Mouse (Mus musculus): ENCODE results near the gene Ahcyl1. TPM values are rescaled to one million over a fixed set of nuclear protein-coding genes. Genes with fewer than 3 reads are reported as not detected.

The Ahcyl1 gene
- polyA plus RNA-seq, 2 experiments: 28.6 to 30.1 TPM

DNA sequence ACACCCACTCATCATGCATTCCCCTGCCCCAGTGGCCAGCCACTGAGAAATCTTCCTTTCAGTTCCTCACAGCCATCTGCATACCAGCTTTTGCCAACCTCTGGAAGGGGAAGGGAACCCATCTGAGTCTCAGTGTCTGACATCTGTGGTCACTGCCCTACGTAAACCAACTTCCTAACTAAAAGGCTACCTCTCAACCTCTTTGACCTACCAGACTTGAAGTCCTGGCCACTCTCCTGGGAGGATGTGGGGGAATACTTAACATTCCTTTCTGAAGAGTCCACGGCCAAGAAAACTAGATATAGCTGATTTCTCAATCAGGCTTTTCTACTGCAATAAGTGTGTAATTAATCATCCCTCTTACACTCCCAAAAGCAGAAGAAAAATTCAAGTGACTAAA, 9.8 kb upstream of the Ahcyl1 start:
- no peak for ATAC-seq (ENCODE audit: insufficient read depth)
- TF ChIP-seq CTCF (IDR thresholded peaks at IDR 0.05; ENCODE audit: low read depth) (no peak), EP300 (IDR thresholded peaks at IDR 0.05; ENCODE audit: low read depth) (no peak)
- no peak for DNase-seq (ENCODE audit: low read depth in 3 of 3, low spot score in 3 of 3)
- H3K9ac ChIP-seq (replicated peaks): no peak overlapping the region
- no peaks in the 10 kb centered on the region for H3K36me3 ChIP-seq (replicated peaks; ENCODE audit: control insufficient read depth, insufficient read depth, low read depth)
- no peaks in the 10 kb centered on the region for H3K27me3 ChIP-seq (ENCODE audit: control insufficient read depth, insufficient read depth, low read length)
- no peak overlapping the region for H3K4me3 ChIP-seq (ENCODE audit: insufficient read depth in 1 of 2, low read depth in 2 of 2, low read length in 2 of 2)
- 20% methylated on average over 2 of the region's 2 CpGs for WGBS (ENCODE audit: insufficient replicate concordance)
- no peaks in the 10 kb centered on the region; a peak in 1 of 4 replicates for H3K4me1 ChIP-seq (replicated peaks; ENCODE audit: control insufficient read depth in 2 of 2, insufficient read depth in 2 of 2, low read length in 1 of 2)
- no peak overlapping the region for H3K27ac ChIP-seq
- H3K9me3 ChIP-seq (ENCODE audit: control insufficient read depth, low read length): no peaks in the 10 kb centered on the region
- no peak overlapping the region for H3K4me2 ChIP-seq (ENCODE audit: low read depth)

DNA sequence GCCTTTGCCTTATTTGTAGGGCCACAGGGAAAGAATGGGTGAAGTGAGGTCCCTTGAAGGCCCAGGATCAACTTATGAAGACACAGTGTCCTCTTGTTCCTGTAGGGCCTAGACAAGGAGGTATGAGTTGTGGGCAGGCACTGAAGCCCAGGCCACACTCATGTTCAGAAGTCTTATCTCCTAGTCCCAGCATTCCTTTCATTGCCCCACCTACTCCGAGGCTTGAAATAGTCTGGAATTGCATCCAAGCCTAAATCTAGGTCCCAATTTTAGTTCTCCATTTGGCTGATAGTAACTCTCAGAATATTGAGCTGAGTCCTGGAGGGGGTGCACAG, 8.0 kb upstream of the Ahcyl1 start:
- H3K4me1 ChIP-seq (replicated peaks; ENCODE audit: control insufficient read depth in 2 of 2, insufficient read depth in 2 of 2, low read length in 1 of 2): no peaks in the 10 kb centered on the region; a peak in 1 of 4 replicates
- H3K36me3 ChIP-seq (replicated peaks; ENCODE audit: control insufficient read depth, insufficient read depth, low read depth): no peaks in the 10 kb centered on the region
- no peaks in the 10 kb centered on the region for H3K27me3 ChIP-seq (ENCODE audit: control insufficient read depth, insufficient read depth, low read length)
- ATAC-seq (ENCODE audit: insufficient read depth) (no peak), DNase-seq (ENCODE audit: low read depth in 3 of 3, low spot score in 3 of 3) (no peak)
- H3K4me3 ChIP-seq (ENCODE audit: insufficient read depth in 1 of 2, low read depth in 2 of 2, low read length in 2 of 2): no peak overlapping the region
- TF ChIP-seq EP300 (IDR thresholded peaks at IDR 0.05; ENCODE audit: low read depth): no peak
- no peak for TF ChIP-seq CTCF (IDR thresholded peaks at IDR 0.05; ENCODE audit: low read depth)
- H3K9me3 ChIP-seq (ENCODE audit: control insufficient read depth, low read length): no peaks in the 10 kb centered on the region
- H3K4me2 ChIP-seq (ENCODE audit: low read depth): no peak overlapping the region
- 49% methylated on average over 1 of the region's 1 CpGs for WGBS (ENCODE audit: insufficient replicate concordance)
- H3K9ac ChIP-seq (replicated peaks): no peak overlapping the region
- no peak overlapping the region for H3K27ac ChIP-seq

DNA sequence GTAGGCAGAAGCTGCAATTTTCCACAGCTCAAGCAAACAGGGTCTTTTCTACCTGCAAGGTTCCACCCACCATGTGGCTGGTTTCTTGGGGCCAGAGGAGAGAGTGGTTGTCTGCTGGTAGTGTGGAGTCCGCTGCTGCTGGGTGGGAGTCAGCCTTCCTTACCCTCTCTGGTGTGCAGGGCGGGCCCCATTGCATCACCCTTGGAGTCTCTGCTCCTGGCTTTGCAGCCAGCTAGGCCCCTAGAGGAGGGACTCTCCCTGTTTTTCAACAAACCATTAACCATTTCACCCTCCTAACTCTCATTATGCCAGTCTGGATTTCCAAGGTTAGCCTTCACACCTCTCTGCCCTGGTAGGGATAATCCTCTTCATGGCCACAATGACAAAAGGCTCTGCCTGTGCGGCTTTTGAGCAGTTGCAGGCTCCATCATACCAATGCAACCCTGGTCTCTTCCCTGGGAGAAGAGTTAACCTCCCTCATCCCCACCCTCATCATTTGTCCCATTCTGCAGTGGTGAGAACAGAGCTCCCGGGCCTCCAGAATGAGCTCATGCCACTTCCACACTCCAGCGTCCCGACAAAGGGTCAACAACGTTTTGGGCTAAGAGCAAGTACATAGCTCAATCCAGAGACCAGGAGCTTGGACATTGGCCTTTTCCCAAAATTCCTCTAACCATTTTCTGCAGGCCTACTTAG, 7.5 kb upstream of the Ahcyl1 start:
- ATAC-seq (ENCODE audit: insufficient read depth) (no peak), DNase-seq (ENCODE audit: low read depth in 3 of 3, low spot score in 3 of 3) (no peak)
- H3K4me2 ChIP-seq (ENCODE audit: low read depth): no peak overlapping the region
- no peaks in the 10 kb centered on the region for H3K9me3 ChIP-seq (ENCODE audit: control insufficient read depth, low read length)
- no peak overlapping the region for H3K4me3 ChIP-seq (ENCODE audit: insufficient read depth in 1 of 2, low read depth in 2 of 2, low read length in 2 of 2)
- H3K9ac ChIP-seq (replicated peaks): no peak overlapping the region
- no peak for TF ChIP-seq CTCF (IDR thresholded peaks at IDR 0.05; ENCODE audit: low read depth)
- H3K4me1 ChIP-seq (replicated peaks; ENCODE audit: control insufficient read depth in 2 of 2, insufficient read depth in 2 of 2, low read length in 1 of 2): peaks cover 0 to 3% of the 10 kb centered on the region in 2 experiments; a peak in 1 of 4 replicates
- 61% methylated on average over 7 of the region's 7 CpGs for WGBS (ENCODE audit: insufficient replicate concordance)
- H3K36me3 ChIP-seq (replicated peaks; ENCODE audit: control insufficient read depth, insufficient read depth, low read depth): no peaks in the 10 kb centered on the region
- H3K27ac ChIP-seq: no peak overlapping the region
- H3K27me3 ChIP-seq (ENCODE audit: control insufficient read depth, insufficient read depth, low read length): no peaks in the 10 kb centered on the region

DNA sequence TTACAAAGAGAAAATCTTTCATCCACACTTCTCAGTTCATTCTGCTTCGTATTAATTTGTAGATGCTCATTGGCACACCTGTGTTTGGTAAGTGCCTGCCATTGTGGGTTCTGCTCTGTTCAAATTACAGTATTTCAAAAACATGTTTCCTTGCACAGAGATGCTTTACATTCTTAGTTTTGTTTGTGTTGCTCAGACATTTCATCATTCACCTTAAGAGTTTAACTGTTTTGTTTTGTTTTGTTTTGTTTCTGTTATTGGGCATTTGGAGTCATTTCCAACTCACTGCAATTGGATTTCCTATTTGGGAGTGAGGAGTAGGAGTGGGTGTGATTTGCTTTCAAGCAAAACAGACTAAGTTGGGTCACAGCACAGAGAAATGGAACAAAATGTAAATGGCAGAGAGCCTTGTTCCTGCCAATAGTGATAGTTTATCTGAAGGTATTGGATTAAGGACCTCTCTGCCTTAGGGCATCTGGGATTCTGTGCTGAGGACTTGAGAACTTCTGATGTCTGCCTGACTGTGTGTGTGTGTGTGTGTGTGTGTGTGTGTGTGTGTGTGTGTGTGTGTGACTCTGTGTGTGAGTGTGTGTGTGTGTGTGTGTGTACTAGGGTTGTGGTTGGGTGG, 5.5 kb upstream of the Ahcyl1 start:
- Histone ChIP-seq H3K27me3 (ENCODE audit: control insufficient read depth, insufficient read depth, low read length) (no peaks in the 10 kb centered on the region), H3K27ac (no peak overlapping the region), H3K4me3 (ENCODE audit: insufficient read depth in 1 of 2, low read depth in 2 of 2, low read length in 2 of 2) (no peak overlapping the region), H3K9me3 (ENCODE audit: control insufficient read depth, low read length) (no peaks in the 10 kb centered on the region), H3K4me2 (ENCODE audit: low read depth) (no peak overlapping the region), H3K4me1 (replicated peaks; ENCODE audit: control insufficient read depth in 2 of 2, insufficient read depth in 2 of 2, low read length in 1 of 2) (peaks cover 0 to 7% of the 10 kb centered on the region in 2 experiments; a peak in 1 of 4 replicates), H3K9ac (replicated peaks) (no peak overlapping the region), H3K36me3 (replicated peaks; ENCODE audit: control insufficient read depth, insufficient read depth, low read depth) (no peaks in the 10 kb centered on the region)
- 62% methylated on average over 1 of the region's 1 CpGs for WGBS (ENCODE audit: insufficient replicate concordance)
- DNase-seq (ENCODE audit: low read depth in 3 of 3, low spot score in 3 of 3) (no peak), ATAC-seq (ENCODE audit: insufficient read depth) (no peak)
- no peak for TF ChIP-seq CTCF (IDR thresholded peaks at IDR 0.05; ENCODE audit: low read depth)
- TF ChIP-seq EP300 (IDR thresholded peaks at IDR 0.05; ENCODE audit: low read depth): no peak

DNA sequence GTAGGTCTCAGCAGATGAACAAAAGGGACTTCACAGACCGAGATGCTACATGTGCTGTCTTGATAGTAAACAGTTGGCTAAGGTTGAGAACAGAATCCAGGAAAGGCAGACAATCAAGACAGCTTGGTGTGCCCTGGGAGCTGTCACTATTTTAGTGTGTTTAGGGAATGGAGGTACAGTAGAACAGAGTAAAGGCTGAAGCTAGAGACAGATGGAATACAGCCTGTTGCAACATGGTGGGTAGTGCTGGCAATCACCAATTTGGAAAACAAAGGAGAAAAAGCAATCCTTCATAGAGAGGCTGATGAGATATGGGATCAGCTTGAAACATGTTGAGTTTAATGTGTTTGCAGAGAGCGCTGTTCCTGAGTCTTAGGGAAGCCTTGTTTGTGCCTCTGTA, 4.3 kb upstream of the Ahcyl1 start:
- TF ChIP-seq EP300 (IDR thresholded peaks at IDR 0.05; ENCODE audit: low read depth): no peak
- no peak for TF ChIP-seq CTCF (IDR thresholded peaks at IDR 0.05; ENCODE audit: low read depth)
- Histone ChIP-seq H3K36me3 (replicated peaks; ENCODE audit: control insufficient read depth, insufficient read depth, low read depth) (no peaks in the 10 kb centered on the region), H3K27me3 (ENCODE audit: control insufficient read depth, insufficient read depth, low read length) (no peaks in the 10 kb centered on the region), H3K4me2 (ENCODE audit: low read depth) (no peak overlapping the region), H3K9ac (replicated peaks) (no peak overlapping the region), H3K27ac (no peak overlapping the region), H3K4me1 (replicated peaks; ENCODE audit: control insufficient read depth in 2 of 2, insufficient read depth in 2 of 2, low read length in 1 of 2) (peaks cover 0 to 7% of the 10 kb centered on the region in 2 experiments; a peak in 1 of 4 replicates), H3K9me3 (ENCODE audit: control insufficient read depth, low read length) (no peaks in the 10 kb centered on the region), H3K4me3 (ENCODE audit: insufficient read depth in 1 of 2, low read depth in 2 of 2, low read length in 2 of 2) (no peak overlapping the region)
- DNase-seq (ENCODE audit: low read depth in 3 of 3, low spot score in 3 of 3): no peak
- no peak for ATAC-seq (ENCODE audit: insufficient read depth)
- WGBS (ENCODE audit: insufficient replicate concordance): 66% methylated on average over 2 of the region's 2 CpGs
